Mouse (Mus musculus) forebrain, embryonic 15.5 days (tissue): ENCODE data around the gene Vwc2. TPM values are rescaled to one million over a fixed set of nuclear protein-coding genes. Genes with fewer than 3 reads are reported as not detected.

Source experiments
- ATAC-seq: fragments of 200-750 bp; cut with Nextera tagmentation; replicated peaks from 2 replicates; pipeline ENCODE4 v1.8.0; 2017; ENCODE audit warnings: mild to moderate bottlenecking, moderate TSS enrichment, moderate library complexity
- H3K27ac ChIP-seq: fragments of 300-500 bp; sonication (generic); replicated peaks from 2 replicates; pipeline ENCODE4 v1.5.1; 2015; ENCODE audit warnings: mild to moderate bottlenecking, inconsistent platforms
- H3K27me3 ChIP-seq: fragments of 300-500 bp; sonication (generic); 2 replicates; pipeline ENCODE4 v1.6.1; 2015; ENCODE audit warnings: inconsistent platforms
- H3K36me3 ChIP-seq: fragments of 300-500 bp; sonication (generic); 2 replicates; pipeline ENCODE4 v1.6.1; 2015; ENCODE audit warnings: mild to moderate bottlenecking, inconsistent platforms
- H3K4me1 ChIP-seq: fragments of 300-500 bp; sonication (generic); 2 replicates; pipeline ENCODE4 v1.6.1; 2015; ENCODE audit warnings: inconsistent platforms
- H3K4me2 ChIP-seq: fragments of 300-500 bp; sonication (generic); replicated peaks from 2 replicates; pipeline ENCODE4 v1.6.1; 2015; ENCODE audit warnings: mild to moderate bottlenecking, inconsistent platforms
- H3K4me3 ChIP-seq: fragments of 300-500 bp; sonication (generic); 2 replicates; pipeline ENCODE4 v1.5.1; 2015; ENCODE audit warnings: mild to moderate bottlenecking, inconsistent platforms
- H3K9ac ChIP-seq: fragments of 300-500 bp; sonication (generic); replicated peaks from 2 replicates; pipeline ENCODE4 v1.6.1; 2015; ENCODE audit warnings: mild to moderate bottlenecking, inconsistent platforms
- H3K9me3 ChIP-seq: fragments of 300-500 bp; sonication (generic); 2 replicates; pipeline ENCODE4 v1.6.1; 2016; ENCODE audit warnings: inconsistent platforms
- WGBS: fragments of 180-500 bp; shearing (Covaris S2); methylation state at CpG from one replicate; pipeline ENCODE4 v1.1.7; 2015; ENCODE audit warnings: mixed read lengths; 5-methylcytosine and 5-hydroxymethylcytosine counted together
- polyA plus RNA-seq: library from polyadenylated mRNA; unstranded; fragments of >200 nt; fragmentation: Nextera tagmentation; extraction: Ambion mirVana; gene quantifications from 2 replicates; pipeline ENCODE4 v1.2.1, GENCODE M21; 2015

Gene Vwc2
- polyA plus RNA-seq, 1 experiment from 2014 or later: 5.0 TPM

GRCm38 (mm10) chr11:11116736-11117135 is 2.7 kb downstream of the Vwc2 start:
- H3K4me2 ChIP-seq: peak overlapping the region; percentile 89
- H3K4me1 ChIP-seq: peaks cover 35% of the 10 kb centered on the region
- no peak overlapping the region for H3K27ac ChIP-seq
- H3K9me3 ChIP-seq: no peaks in the 10 kb centered on the region
- H3K36me3 ChIP-seq: no peaks in the 10 kb centered on the region
- peaks cover 69% of the 10 kb centered on the region for H3K27me3 ChIP-seq
- no peak for ATAC-seq
- 1% methylated on average over 3 of the region's 3 CpGs for WGBS
- peak overlapping the region; percentile 54 for H3K4me3 ChIP-seq
- H3K9ac ChIP-seq: peak overlapping the region; percentile 54; the same call in 1 of the 2 replicates

DNA sequence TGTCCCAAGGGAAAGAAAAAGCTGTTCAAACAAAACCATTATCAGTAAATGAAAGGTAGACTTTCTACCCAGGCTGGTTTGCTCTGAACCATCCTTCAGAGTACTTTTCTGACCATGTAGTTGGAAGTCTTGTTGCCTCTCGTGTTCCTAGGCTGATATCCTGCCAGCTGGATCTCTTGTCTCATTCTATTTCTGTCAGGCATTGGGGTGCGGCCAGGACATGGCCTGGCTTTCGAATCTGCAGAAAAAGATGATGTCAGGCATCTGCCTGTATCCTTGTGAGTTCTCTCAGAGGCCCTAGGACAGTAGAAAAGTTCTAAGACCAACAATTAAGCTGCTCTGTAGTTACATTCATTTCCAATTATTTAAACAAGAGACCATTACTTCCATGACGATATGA is 8.8 kb downstream of the Vwc2 start:
- H3K9ac ChIP-seq: no peak overlapping the region
- H3K9me3 ChIP-seq: no peaks in the 10 kb centered on the region
- H3K36me3 ChIP-seq: no peaks in the 10 kb centered on the region
- H3K27me3 ChIP-seq: peaks cover 24% of the 10 kb centered on the region
- H3K4me1 ChIP-seq: no peaks in the 10 kb centered on the region
- no peak overlapping the region for H3K27ac ChIP-seq
- 78% methylated on average over 4 of the region's 4 CpGs for whole genome bisulfite sequencing
- H3K4me3 ChIP-seq: no peak overlapping the region
- no peak overlapping the region for H3K4me2 ChIP-seq
- no peak for ATAC-seq

GRCm38 (mm10) chr11:11131414-11132077 is 17.5 kb downstream of the Vwc2 start:
- no peak overlapping the region for H3K4me3 ChIP-seq
- peak; percentile 79 for ATAC-seq
- no peaks in the 10 kb centered on the region for H3K27me3 ChIP-seq
- no peaks in the 10 kb centered on the region for H3K4me1 ChIP-seq
- no peak overlapping the region for H3K9ac ChIP-seq
- H3K36me3 ChIP-seq: no peaks in the 10 kb centered on the region
- H3K27ac ChIP-seq: no peak overlapping the region
- no peak overlapping the region for H3K4me2 ChIP-seq
- 55% methylated on average over 14 of the region's 14 CpGs for WGBS
- H3K9me3 ChIP-seq: no peaks in the 10 kb centered on the region

GRCm38 (mm10) chr11:11140622-11141021 is 26.6 kb downstream of the Vwc2 start:
- no peak overlapping the region for H3K4me3 ChIP-seq
- no peaks in the 10 kb centered on the region for H3K4me1 ChIP-seq
- H3K4me2 ChIP-seq: no peak overlapping the region
- H3K27me3 ChIP-seq: no peaks in the 10 kb centered on the region
- H3K9ac ChIP-seq: no peak overlapping the region
- H3K36me3 ChIP-seq: no peaks in the 10 kb centered on the region
- ATAC-seq: no peak
- H3K27ac ChIP-seq: no peak overlapping the region
- no peaks in the 10 kb centered on the region for H3K9me3 ChIP-seq

DNA sequence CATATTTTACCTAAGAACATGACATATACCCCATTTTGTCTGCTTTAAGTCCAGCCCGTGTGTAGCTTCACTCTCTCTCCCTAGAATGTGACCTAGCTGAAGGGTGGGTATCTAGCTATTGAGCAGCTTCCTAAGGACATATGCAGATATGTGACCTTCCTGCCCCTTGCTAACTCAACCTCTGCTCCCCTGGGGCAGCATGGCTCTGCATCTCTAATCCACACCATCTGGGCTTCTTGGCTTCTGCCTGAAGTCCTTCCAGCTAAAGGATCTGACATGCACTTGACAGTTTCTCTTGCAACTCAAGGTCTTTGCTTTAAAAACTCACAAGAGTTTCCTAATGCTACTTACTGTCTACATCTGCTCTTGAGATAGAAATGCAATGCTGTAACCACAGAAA is 38.7 kb downstream of the Vwc2 start:
- H3K4me2 ChIP-seq: no peak overlapping the region
- H3K27me3 ChIP-seq: no peaks in the 10 kb centered on the region
- ATAC-seq: no peak
- H3K9ac ChIP-seq: no peak overlapping the region
- no peak overlapping the region for H3K4me3 ChIP-seq
- WGBS: 80% methylated on average over 1 of the region's 1 CpGs
- H3K36me3 ChIP-seq: no peaks in the 10 kb centered on the region
- H3K9me3 ChIP-seq: no peaks in the 10 kb centered on the region
- no peak overlapping the region for H3K27ac ChIP-seq
- no peaks in the 10 kb centered on the region for H3K4me1 ChIP-seq

GRCm38 (mm10) chr11:11171396-11171795 is 57.4 kb downstream of the Vwc2 start:
- whole genome bisulfite sequencing: 93% methylated on average over 4 of the region's 4 CpGs
- no peak for ATAC-seq
- H3K4me1 ChIP-seq: no peaks in the 10 kb centered on the region

DNA sequence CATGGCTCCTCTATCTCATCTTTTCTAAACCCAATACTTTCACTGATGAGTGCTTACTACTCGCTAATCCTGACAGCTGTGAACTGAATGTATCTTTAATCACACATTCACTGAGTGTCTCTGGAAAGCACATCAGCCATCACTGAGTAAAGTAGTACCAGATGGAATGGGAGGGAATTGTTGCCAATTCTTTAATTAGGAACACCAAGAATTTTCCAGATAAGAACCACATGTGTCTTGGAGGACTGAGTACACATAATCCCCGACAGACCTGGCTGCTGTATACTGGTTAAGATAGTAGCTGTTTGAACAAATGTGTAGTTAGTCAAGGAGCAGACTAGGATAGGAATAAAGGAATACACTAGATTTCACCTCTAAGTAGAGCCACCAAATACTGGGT is 61.2 kb downstream of the Vwc2 start:
- ATAC-seq: no peak
- Histone ChIP-seq H3K9me3 (no peaks in the 10 kb centered on the region), H3K27me3 (no peaks in the 10 kb centered on the region), H3K36me3 (no peaks in the 10 kb centered on the region), H3K27ac (no peak overlapping the region), H3K4me2 (no peak overlapping the region), H3K4me1 (no peaks in the 10 kb centered on the region), H3K4me3 (no peak overlapping the region), H3K9ac (no peak overlapping the region)
- WGBS: 71% methylated on average over 2 of the region's 2 CpGs

More at GRCm38 (mm10) chr11:11171396-11171795, 57.4 kb downstream of the Vwc2 start:
- Histone ChIP-seq H3K9ac (no peak overlapping the region), H3K36me3 (no peaks in the 10 kb centered on the region), H3K4me3 (no peak overlapping the region), H3K27me3 (no peaks in the 10 kb centered on the region), H3K9me3 (no peaks in the 10 kb centered on the region), H3K4me2 (no peak overlapping the region), H3K27ac (no peak overlapping the region)

DNA sequence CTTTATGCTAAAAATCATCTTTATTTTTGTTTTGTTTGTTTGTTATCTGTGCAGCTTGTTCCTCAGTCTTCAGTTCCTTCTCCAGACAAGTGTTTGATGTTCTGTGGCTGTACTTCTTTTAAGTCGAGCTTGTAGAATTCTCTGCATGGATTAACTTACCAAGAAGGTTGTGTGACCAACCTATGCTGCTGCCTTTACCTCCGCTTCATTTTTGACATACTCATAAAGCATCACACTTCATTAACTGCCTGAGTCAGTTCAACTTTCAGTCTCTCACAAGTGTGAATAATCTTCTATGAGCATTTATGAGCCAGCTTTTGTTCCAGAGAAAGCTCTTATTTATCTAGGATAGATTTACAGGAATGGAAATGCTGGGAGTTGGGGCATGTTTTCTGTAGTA is 68.7 kb downstream of the Vwc2 start:
- H3K4me1 ChIP-seq: no peaks in the 10 kb centered on the region
- no peak overlapping the region for H3K4me2 ChIP-seq
- no peak overlapping the region for H3K27ac ChIP-seq
- H3K36me3 ChIP-seq: no peaks in the 10 kb centered on the region
- H3K4me3 ChIP-seq: no peak overlapping the region
- no peaks in the 10 kb centered on the region for H3K27me3 ChIP-seq
- no peak overlapping the region for H3K9ac ChIP-seq
- 65% methylated on average over 2 of the region's 2 CpGs for WGBS
- H3K9me3 ChIP-seq: no peaks in the 10 kb centered on the region
- ATAC-seq: no peak

- no peak overlapping the region for H3K9ac ChIP-seq
Measured at GRCm38 (mm10) chr11:11223162-11223561, 109.1 kb downstream of the Vwc2 start.

GRCm38 (mm10) chr11:11239346-11239745 is 125.3 kb downstream of the Vwc2 start:
- Histone ChIP-seq H3K4me1 (peaks cover 9% of the 10 kb centered on the region; the same call in 1 of the 2 replicates), H3K27ac (no peak overlapping the region), H3K9ac (no peak overlapping the region), H3K4me3 (no peak overlapping the region), H3K27me3 (no peaks in the 10 kb centered on the region), H3K9me3 (no peaks in the 10 kb centered on the region), H3K36me3 (no peaks in the 10 kb centered on the region), H3K4me2 (no peak overlapping the region)
- 81% methylated on average over 1 of the region's 1 CpGs for WGBS
- ATAC-seq: no peak

More at GRCm38 (mm10) chr11:11223162-11223561, 109.1 kb downstream of the Vwc2 start:
- Histone ChIP-seq H3K36me3 (no peaks in the 10 kb centered on the region), H3K27me3 (no peaks in the 10 kb centered on the region), H3K4me2 (no peak overlapping the region), H3K4me3 (no peak overlapping the region), H3K4me1 (no peaks in the 10 kb centered on the region), H3K9me3 (no peaks in the 10 kb centered on the region), H3K27ac (no peak overlapping the region)
- 14% methylated on average over 1 of the region's 1 CpGs for WGBS
- no peak; the same call in 1 of the 2 replicates for ATAC-seq

DNA sequence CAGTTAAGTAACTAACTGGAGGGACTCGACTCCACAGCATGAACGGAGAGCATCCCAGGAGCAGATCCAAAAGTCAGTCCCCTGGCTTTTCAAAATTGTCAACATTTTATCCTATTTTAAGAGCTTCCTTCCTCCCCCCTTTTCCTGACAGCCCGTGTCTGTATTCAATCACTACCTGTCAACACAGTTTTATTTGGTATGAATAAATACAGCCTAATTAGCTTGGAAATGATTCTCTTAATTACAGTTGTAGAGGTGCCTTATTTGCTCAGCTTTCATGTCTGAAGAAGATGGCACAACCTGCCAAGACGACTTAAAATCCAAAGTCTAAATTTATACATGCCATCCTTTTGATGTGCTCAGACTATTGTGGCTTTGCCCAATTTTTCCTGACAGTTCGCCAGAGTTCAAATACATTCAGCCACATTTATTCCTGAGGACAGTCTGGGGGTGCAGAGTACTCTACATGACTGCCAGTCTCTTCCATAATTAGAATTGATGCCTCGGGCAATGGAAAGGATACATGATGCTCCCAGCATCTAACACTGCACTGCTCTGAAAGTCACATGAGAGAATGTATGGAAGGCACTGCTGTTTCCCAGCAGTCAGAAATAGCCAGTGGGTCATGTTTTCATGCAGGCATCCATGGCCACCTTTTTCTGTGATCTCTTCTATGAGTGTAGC is 128.8 kb downstream of the Vwc2 start:
- ATAC-seq: peak; percentile 74
- Histone ChIP-seq H3K27ac (no peak overlapping the region), H3K4me1 (peaks cover 9% of the 10 kb centered on the region; the same call in 1 of the 2 replicates), H3K4me3 (no peak overlapping the region), H3K36me3 (no peaks in the 10 kb centered on the region), H3K27me3 (no peaks in the 10 kb centered on the region), H3K9me3 (no peaks in the 10 kb centered on the region), H3K4me2 (no peak overlapping the region), H3K9ac (no peak overlapping the region)
- WGBS: 39% methylated on average over 6 of the region's 6 CpGs

DNA sequence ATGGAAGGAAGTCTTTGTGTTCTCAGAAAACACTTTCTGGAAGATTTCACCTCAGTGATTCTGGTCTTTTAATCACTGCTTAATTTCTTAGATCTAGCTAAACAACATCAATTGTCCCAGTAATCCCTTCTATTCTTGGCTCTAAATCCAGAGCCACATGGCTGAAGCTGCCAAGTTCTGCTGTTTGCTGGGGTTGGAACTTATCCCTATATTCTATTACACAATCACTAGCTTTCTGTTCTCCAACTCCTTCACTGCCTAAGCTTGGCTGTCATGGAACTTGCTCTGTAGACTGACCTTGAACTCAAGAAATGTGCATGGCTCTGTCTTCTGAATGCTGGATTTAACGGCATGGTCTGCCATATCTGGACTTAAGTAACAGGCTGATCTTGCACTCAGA is 143.3 kb downstream of the Vwc2 start:
- H3K4me3 ChIP-seq: no peak overlapping the region
- 86% methylated on average over 1 of the region's 1 CpGs for WGBS
- H3K4me1 ChIP-seq: no peaks in the 10 kb centered on the region
- no peaks in the 10 kb centered on the region for H3K36me3 ChIP-seq
- H3K9me3 ChIP-seq: no peaks in the 10 kb centered on the region
- no peaks in the 10 kb centered on the region for H3K27me3 ChIP-seq
- H3K27ac ChIP-seq: no peak overlapping the region
- ATAC-seq: no peak
- no peak overlapping the region for H3K9ac ChIP-seq
- no peak overlapping the region for H3K4me2 ChIP-seq

DNA sequence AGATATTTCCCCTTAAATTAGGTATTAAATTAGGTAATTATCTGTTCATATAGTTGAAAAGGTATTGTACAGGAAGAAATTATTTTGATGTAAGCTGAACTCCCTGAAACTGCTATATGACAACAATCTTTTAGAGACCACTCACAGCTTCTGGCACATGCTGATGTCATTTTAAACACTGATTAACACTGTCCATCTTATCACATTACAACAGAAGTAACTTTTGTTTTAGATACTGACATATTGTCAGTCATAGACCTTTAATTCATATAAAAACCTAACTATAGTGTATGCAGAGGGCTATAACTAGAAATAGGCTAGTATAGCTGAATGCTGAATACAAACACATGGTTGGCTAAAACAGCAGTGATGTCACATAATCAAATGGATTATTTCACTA is 166.1 kb downstream of the Vwc2 start:
- H3K27me3 ChIP-seq: no peaks in the 10 kb centered on the region
- H3K9ac ChIP-seq: no peak overlapping the region
- H3K4me3 ChIP-seq: no peak overlapping the region
- no peak overlapping the region for H3K27ac ChIP-seq
- H3K36me3 ChIP-seq: no peaks in the 10 kb centered on the region
- H3K4me2 ChIP-seq: no peak overlapping the region
- no peaks in the 10 kb centered on the region for H3K4me1 ChIP-seq
- no peaks in the 10 kb centered on the region for H3K9me3 ChIP-seq
- no peak for ATAC-seq
